Mouse (Mus musculus): ENCODE results near the gene Pigk. TPM values are rescaled to one million over a fixed set of nuclear protein-coding genes. Genes with fewer than 3 reads are reported as not detected.

Pigk gene
- total RNA-seq, 1 experiment, result 44.6 TPM

DNA sequence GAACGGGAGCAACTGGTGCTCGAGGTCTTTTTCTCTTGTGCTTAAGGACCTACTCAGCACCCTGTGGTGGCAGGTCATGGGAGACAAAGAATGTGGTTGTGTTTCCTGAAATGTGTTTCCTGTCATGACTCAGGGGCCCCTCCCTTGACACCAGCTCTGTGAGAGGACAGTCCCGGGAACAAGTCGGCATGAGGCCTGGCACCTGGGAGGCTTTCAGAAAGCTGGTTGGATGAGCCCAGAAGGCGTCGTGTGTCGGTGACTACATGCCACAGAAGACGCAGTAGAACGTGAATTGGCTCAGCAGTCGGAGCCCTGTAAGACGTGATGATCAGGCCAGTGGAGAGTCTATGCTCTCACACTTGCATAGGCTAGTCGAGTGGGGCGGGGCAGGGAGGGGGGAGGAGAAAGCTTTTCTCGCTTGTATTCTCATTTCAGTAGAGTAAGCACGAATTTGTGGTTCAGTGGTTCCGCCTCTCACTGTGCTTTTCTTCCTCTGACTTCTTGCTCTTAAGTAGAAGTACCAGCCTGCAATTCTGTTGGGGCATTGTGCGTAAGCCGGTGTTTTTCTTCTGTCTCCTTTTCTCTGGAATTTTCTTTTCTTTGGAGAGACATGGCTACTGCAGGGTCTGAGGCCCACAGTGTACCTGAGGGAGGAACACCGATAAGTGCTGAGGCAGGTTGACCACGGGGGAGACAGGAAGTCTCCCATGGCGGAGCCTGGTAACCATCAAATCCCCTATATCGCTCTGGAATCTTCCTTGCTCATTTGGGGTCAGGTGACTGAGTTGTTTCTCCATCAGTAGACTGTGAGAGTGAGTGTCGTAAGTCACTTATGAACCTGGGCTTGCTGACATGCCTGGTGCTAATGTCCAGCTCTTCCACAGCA lies 198.6 kb downstream of the Pigk start:
- TF ChIP-seq ZNF384 (IDR thresholded peaks at IDR 0.05; ENCODE audit: low read depth, low read length), result no peak

DNA sequence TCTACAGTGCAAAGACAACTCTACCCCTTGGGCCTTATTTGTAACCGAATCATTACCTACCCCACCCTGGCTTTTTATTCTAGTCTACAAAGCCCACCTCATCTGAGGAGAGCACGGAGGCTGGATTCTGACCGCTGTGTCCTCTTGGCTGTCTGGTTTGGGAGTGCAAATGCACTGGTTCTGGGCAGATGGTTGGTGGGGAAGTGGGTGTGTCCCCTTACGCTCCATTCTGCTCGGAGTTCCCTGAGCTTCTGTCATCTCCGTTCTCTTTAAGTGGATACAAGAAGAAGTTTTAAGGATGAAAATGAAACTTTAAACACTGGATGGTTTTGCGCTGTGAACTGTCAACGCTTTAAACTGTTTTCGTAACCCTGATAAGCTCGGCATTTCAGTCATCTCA lies 199.2 kb downstream of the Pigk start:
- H3K9ac ChIP-seq (ENCODE audit: insufficient read depth, low read depth, low read length, poor library complexity, severe bottlenecking), result no peak overlapping the region

More for the DNA sequence above, 198.6 kb downstream of the Pigk start:
- H3K4me3 ChIP-seq (ENCODE audit: insufficient read depth in 1 of 2, low read depth in 1 of 2, low read length in 2 of 2, poor library complexity in 1 of 2, severe bottlenecking in 1 of 2), result no peak overlapping the region
- no peak overlapping the region for H3K9ac ChIP-seq (ENCODE audit: insufficient read depth, low read depth, low read length, poor library complexity, severe bottlenecking)
- no peaks in the 10 kb centered on the region for H3K9me3 ChIP-seq (ENCODE audit: control insufficient read depth, insufficient read depth, low read depth, low read length)
- in situ Hi-C loops (cut with MboI; ENCODE audit: low sequenced_read_pairs in 2 of 2, unreplicated experiment in 2 of 2), result no loop called here
- no peak for DNase-seq (ENCODE audit: low read depth, low spot score)
- no peaks in the 10 kb centered on the region for H3K36me3 ChIP-seq (ENCODE audit: control insufficient read depth, insufficient read depth, low read length, poor library complexity, severe bottlenecking)
- peaks cover 0 to 2% of the 10 kb centered on the region in 2 experiments; a peak in 1 of 4 replicates for H3K4me1 ChIP-seq (ENCODE audit: control insufficient read depth in 2 of 2, insufficient read depth in 2 of 2, low read length in 2 of 2, poor library complexity in 1 of 2)
- H3K27ac ChIP-seq (ENCODE audit: insufficient read depth, low read depth, low read length, poor library complexity, severe bottlenecking), result no peak overlapping the region

DNA sequence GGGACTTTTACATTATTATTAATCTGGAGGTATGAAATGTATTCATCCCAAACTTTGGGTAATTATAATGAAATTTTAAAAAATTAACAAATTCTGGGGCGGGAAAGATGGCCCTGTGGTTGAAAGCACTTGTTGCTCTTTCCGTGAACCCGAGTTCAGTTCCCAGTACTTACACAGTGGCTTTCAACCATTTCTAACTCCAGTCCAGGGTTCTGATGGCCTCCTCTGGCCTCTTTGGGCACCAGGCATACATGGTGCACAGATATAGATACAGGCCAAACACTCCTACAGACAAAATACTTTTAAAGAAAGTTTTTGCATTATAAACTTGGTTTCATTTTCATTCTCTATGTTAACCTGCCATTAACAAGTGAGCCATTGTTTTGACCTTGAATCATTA lies 199.7 kb downstream of the Pigk start:
- H3K4me1 ChIP-seq (ENCODE audit: control insufficient read depth in 2 of 2, insufficient read depth in 2 of 2, low read length in 2 of 2, poor library complexity in 1 of 2), result peaks cover 0 to 2% of the 10 kb centered on the region in 2 experiments; a peak in 1 of 4 replicates
- H3K4me3 ChIP-seq (ENCODE audit: insufficient read depth in 1 of 2, low read depth in 1 of 2, low read length in 2 of 2, poor library complexity in 1 of 2, severe bottlenecking in 1 of 2), result no peak overlapping the region
- no peak for DNase-seq (ENCODE audit: low read depth, low spot score)
- H3K9me3 ChIP-seq (ENCODE audit: control insufficient read depth, insufficient read depth, low read depth, low read length), result no peaks in the 10 kb centered on the region
- in situ Hi-C loops (cut with MboI; ENCODE audit: low sequenced_read_pairs in 2 of 2, unreplicated experiment in 2 of 2), result no loop called here
- no peak overlapping the region for H3K27ac ChIP-seq (ENCODE audit: insufficient read depth, low read depth, low read length, poor library complexity, severe bottlenecking)
- no peaks in the 10 kb centered on the region for H3K36me3 ChIP-seq (ENCODE audit: control insufficient read depth, insufficient read depth, low read length, poor library complexity, severe bottlenecking)
- no peak overlapping the region for H3K9ac ChIP-seq (ENCODE audit: insufficient read depth, low read depth, low read length, poor library complexity, severe bottlenecking)
- no peak for TF ChIP-seq CHD2 (IDR thresholded peaks at IDR 0.05; ENCODE audit: low read depth, low read length)
- TF ChIP-seq ZC3H11A (IDR thresholded peaks at IDR 0.05; ENCODE audit: borderline replicate concordance, low read depth, low read length), result no peak
- TF ChIP-seq HCFC1 (IDR thresholded peaks at IDR 0.05; ENCODE audit: borderline replicate concordance, insufficient read depth, low read length), result no peak
- no peak for TF ChIP-seq ZNF384 (IDR thresholded peaks at IDR 0.05; ENCODE audit: low read depth, low read length)
- no peak for TF ChIP-seq MAFK (IDR thresholded peaks at IDR 0.05; ENCODE audit: insufficient read depth, low read depth, low read length)

More for the DNA sequence above, 199.2 kb downstream of the Pigk start:
- Histone ChIP-seq H3K9me3 (ENCODE audit: control insufficient read depth, insufficient read depth, low read depth, low read length) (no peaks in the 10 kb centered on the region), H3K27ac (ENCODE audit: insufficient read depth, low read depth, low read length, poor library complexity, severe bottlenecking) (no peak overlapping the region), H3K36me3 (ENCODE audit: control insufficient read depth, insufficient read depth, low read length, poor library complexity, severe bottlenecking) (no peaks in the 10 kb centered on the region), H3K4me1 (ENCODE audit: control insufficient read depth in 2 of 2, insufficient read depth in 2 of 2, low read length in 2 of 2, poor library complexity in 1 of 2) (peaks cover 0 to 2% of the 10 kb centered on the region in 2 experiments; a peak in 1 of 4 replicates), H3K4me3 (ENCODE audit: insufficient read depth in 1 of 2, low read depth in 1 of 2, low read length in 2 of 2, poor library complexity in 1 of 2, severe bottlenecking in 1 of 2) (no peak overlapping the region)
- no peak for TF ChIP-seq MAFK (IDR thresholded peaks at IDR 0.05; ENCODE audit: insufficient read depth, low read depth, low read length)
- no peak for TF ChIP-seq HCFC1 (IDR thresholded peaks at IDR 0.05; ENCODE audit: borderline replicate concordance, insufficient read depth, low read length)
- TF ChIP-seq ZC3H11A (IDR thresholded peaks at IDR 0.05; ENCODE audit: borderline replicate concordance, low read depth, low read length), result no peak
- TF ChIP-seq ZNF384 (IDR thresholded peaks at IDR 0.05; ENCODE audit: low read depth, low read length), result no peak
- TF ChIP-seq CHD2 (IDR thresholded peaks at IDR 0.05; ENCODE audit: low read depth, low read length), result no peak
- DNase-seq (ENCODE audit: low read depth, low spot score), result no peak
- in situ Hi-C loops (cut with MboI; ENCODE audit: low sequenced_read_pairs in 2 of 2, unreplicated experiment in 2 of 2), result no loop called here

DNA sequence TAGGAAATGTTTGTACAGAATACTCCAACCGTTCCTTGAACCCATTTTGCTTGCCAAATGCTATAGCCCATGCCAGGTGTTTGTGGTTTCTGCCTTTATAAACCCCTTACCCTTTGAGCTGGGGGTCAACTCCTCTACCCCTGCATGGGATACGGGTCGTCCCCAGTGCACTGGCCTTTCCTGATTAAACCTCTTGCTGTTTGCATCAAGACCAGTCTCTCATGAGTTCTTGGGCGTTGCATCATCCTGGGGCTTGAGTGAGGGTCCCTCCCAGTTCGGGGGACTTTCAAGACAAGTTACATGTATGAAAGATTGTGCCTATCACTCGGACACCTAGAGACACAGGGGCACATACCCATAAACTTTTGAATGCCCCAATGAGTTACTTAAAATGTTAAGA lies 200.5 kb downstream of the Pigk start:
- Histone ChIP-seq H3K27ac (ENCODE audit: insufficient read depth, low read depth, low read length, poor library complexity, severe bottlenecking) (no peak overlapping the region), H3K9ac (ENCODE audit: insufficient read depth, low read depth, low read length, poor library complexity, severe bottlenecking) (no peak overlapping the region), H3K9me3 (ENCODE audit: control insufficient read depth, insufficient read depth, low read depth, low read length) (no peaks in the 10 kb centered on the region), H3K4me3 (ENCODE audit: insufficient read depth in 1 of 2, low read depth in 1 of 2, low read length in 2 of 2, poor library complexity in 1 of 2, severe bottlenecking in 1 of 2) (no peak overlapping the region), H3K36me3 (ENCODE audit: control insufficient read depth, insufficient read depth, low read length, poor library complexity, severe bottlenecking) (no peaks in the 10 kb centered on the region), H3K4me1 (ENCODE audit: control insufficient read depth in 2 of 2, insufficient read depth in 2 of 2, low read length in 2 of 2, poor library complexity in 1 of 2) (peaks cover 0 to 2% of the 10 kb centered on the region in 2 experiments; a peak in 1 of 4 replicates)
- in situ Hi-C loops (cut with MboI; ENCODE audit: low sequenced_read_pairs in 2 of 2, unreplicated experiment in 2 of 2), result no loop called here
- DNase-seq (ENCODE audit: low read depth, low spot score), result no peak
- no peak for TF ChIP-seq CHD2 (IDR thresholded peaks at IDR 0.05; ENCODE audit: low read depth, low read length)
- no peak for TF ChIP-seq HCFC1 (IDR thresholded peaks at IDR 0.05; ENCODE audit: borderline replicate concordance, insufficient read depth, low read length)
- no peak for TF ChIP-seq ZNF384 (IDR thresholded peaks at IDR 0.05; ENCODE audit: low read depth, low read length)
- TF ChIP-seq MAFK (IDR thresholded peaks at IDR 0.05; ENCODE audit: insufficient read depth, low read depth, low read length), result no peak
- TF ChIP-seq ZC3H11A (IDR thresholded peaks at IDR 0.05; ENCODE audit: borderline replicate concordance, low read depth, low read length), result no peak

Measured in ES-E14 (cell line).